Mouse (Mus musculus) left cerebral cortex, postnatal 10 days (tissue): ENCODE measurements around the gene Smim5. TPM values are rescaled to one million over a fixed set of nuclear protein-coding genes. Genes with fewer than 3 reads are reported as not detected.

Experiments used
- DNase-seq, 2 experiments: peaks; one replicate each; pipeline ENCODE4 v3.0.0; 2021 to 2022; ENCODE audit warnings: low spot score in 2 of 2, mixed read lengths in 1 of 2; ENCODE audit errors: extremely low spot score in 1 of 2
- intact Hi-C: fragments of 180-260 bp; cut with DNase I; formaldehyde crosslinking; loops from one replicate; pipeline ENCODE4 v1.15.1; 2025
- total RNA-seq, 2 experiments: library from RNA; stranded (reverse); gene quantifications; 2 replicates each; pipeline ENCODE4 v1.2.3; 2021

Smim5 gene
- total RNA-seq, 2 experiments from 2014 or later: 0.41 TPM; not detected in 1

GRCm38 (mm10) chr11:115892213-115892612, 7.6 kb upstream of the Smim5 start:
- intact Hi-C loops: no loop called here
- no peak for DNase-seq

DNA sequence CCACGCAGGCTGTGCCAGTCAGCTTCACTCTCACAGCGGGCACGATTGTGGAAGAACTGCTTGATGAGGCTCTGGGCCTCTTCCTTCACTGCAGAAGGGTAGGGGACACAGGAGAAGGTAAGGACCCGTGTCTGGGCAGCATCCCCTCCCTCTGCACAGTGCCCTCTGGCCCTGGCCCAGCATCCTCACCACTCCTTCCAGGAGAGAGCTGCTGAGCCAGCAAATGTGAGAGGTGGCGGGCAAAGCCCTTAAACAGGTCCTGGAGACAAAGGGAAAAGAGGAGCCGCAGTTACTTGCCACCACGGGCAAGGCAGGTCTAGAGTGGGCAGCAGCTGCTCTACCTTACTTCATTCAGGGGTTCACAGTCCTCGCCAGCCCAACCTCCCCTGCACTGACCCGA, 6.7 kb upstream of the Smim5 start:
- no peak for DNase-seq

DNA sequence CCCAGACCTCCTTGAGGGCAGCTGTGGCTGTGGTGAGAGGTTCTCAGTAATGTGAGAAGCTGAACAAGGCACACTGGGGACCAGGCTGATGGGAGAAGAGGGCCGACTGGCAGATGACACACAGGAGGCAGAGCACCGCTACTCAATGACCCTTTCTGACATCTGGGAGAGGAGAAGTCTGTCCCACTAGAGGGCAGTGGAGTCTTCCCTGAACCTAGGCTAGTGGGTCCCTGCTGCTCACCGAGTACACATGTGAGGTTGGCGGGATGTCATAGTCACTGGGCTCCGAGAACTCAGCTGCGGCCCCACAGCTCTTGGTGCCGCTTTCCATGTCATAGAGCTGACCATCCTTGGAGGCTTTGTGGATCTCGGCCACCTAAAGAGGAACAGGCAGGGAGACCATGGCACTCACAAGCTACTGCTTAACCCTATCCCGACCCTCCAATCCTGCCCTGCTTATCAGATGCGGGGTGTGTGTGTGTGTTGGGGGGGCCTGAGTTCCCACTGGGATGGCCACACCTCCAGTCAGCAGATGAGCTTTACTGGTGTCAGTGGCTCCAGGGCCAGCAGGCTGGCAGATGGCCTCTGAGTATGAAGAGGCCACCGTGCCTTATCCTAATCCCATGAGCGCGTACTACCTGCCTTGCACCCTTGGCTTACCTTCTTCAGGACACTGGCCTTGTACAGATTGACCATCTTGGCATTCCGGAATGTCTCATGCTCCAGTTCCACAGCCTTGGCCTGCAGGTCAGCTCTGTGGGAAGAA, 4.8 kb upstream of the Smim5 start:
- DNase-seq: no peak
- intact Hi-C loops: no loop called here

More for the DNA sequence above, 6.7 kb upstream of the Smim5 start:
- intact Hi-C loops: no loop called here

DNA sequence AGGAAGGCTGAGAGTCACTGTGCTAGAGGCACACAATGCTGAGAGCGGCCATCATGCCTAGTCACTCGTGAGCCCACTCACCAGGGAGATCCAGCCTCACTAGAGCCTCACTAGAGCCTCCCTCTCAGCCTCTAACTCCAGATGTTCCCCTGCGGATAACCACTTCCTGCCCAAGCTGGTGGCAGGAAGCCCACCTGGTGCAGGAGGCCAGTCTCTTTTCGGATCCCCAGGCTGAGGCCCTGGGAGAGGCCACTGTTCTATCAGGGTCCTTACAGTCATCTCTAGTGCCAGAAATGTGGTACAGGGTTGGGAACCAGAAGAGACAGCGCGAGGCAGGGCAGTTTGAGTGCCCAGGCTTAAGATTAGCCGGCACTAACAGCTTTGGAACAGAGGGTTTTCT, 1.3 kb upstream of the Smim5 start:
- DNase-seq: no peak
- intact Hi-C loops: no loop called here

- peak; percentile 34 to 58 for DNase-seq
- intact Hi-C loops: no loop called here
These were observed 880 bp upstream of the Smim5 start for GRCm38 (mm10) chr11:115898886-115899285.

DNA sequence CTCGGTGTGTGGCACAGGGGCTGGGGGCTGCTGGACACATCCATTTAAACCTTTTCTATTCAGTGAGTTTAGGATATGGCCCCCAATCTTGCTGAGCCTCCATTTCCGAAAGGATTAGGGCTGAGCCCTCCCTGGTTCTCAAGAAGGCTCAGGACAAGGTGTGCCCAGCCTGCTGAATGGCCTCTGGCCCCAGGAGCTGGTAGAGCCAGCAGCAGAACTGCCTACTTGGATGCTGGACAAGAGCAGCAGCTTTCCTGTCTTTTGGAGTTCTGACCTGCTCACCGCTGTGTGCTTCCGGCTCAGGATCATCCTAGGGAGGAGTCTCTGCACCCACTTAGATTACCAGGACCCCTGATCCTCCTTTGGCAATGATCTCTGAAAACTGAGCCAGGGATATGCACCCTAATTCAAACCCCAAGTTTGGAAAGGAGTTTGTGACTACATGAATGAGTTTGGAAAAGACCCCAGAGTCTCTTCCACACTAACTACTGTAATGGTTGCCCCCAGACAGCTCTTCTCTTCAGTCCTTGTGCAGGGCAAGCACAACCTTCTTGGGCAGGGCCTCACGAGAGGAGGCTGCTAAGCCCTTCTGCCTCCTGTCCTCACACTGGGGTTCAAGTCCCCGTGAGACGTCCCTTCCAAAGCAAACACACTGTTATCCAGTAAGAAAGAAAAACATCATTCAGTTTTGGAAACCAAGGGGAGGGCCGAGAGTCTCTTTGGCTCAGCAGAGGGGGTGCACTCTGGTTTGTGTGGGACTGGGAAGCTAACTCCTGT, 983 bp downstream of the Smim5 start:
- intact Hi-C loops: no loop called here
- DNase-seq: no peak

GRCm38 (mm10) chr11:115901338-115902161, 1.8 kb downstream of the Smim5 start:
- intact Hi-C loops: no loop called here

DNA sequence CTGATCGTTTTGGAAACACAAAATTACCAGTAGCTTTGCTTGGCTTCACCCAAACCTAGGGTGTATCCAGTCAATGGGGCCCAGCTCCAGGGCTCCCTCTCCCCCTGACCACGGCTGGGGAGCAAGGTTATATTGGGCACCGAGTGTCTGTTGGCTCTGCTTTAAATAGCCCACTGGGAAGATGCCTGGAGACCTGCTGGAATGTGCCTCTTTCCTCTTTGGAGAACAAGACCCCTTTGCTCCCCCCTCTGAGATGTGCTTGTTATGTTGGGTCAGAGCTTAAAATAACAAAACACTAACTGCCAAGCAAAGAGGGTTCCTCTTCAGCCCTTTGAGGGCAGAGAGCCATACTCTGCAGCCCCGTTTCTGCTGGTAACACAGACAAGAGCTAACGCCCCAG, 2.4 kb downstream of the Smim5 start:
- intact Hi-C loops: no loop called here
- DNase-seq: no peak

More at GRCm38 (mm10) chr11:115901338-115902161, 1.8 kb downstream of the Smim5 start:
- DNase-seq: no peak

- intact Hi-C loops: no loop called here
- no peak for DNase-seq
These were observed 3.1 kb downstream of the Smim5 start for GRCm38 (mm10) chr11:115902831-115903230.

DNA sequence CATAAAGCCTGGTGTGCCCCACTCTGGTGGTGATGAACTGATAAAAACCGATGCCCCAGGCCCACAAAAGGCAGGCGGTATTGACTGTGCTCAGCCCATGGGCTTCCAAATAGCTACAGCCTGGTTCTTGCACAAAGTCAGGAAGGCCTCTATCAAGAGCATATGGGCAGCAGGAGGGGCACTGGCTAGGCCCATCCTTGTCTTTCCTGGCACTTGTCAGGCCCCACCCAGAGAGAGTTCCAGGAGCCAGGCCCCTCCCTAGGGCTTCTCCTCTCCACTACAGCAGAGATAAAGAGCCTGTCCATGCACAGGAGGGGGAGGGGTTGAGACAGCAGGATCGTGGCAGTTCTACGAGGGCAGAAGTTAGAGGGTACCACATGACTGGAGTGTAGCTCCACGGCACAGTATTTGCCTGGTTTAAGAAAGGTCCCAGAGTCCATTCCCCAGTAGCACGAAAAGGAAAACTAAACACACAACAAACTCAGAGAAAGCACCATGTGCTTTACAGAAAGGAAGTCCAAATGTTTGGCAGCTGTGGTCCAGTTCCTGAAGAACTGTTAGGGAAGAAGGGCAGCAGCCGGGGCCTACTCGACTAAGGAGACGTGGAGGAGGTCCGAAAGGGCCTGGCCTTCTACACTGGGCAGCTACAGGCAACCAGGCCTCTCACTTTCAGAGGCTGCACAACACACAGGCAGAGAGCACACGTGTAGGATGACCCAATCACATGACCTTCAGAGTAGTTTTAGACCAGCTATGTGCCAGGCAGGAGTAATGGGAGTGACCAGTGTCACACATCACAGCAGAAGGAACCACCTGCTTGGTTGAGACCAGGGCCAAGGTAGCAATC, 3.8 kb downstream of the Smim5 start:
- DNase-seq: no peak
- intact Hi-C loops: no loop called here

- intact Hi-C loops: no loop called here
- no peak for DNase-seq
These were observed 4.6 kb downstream of the Smim5 start for GRCm38 (mm10) chr11:115904231-115904955.

- DNase-seq: no peak
- intact Hi-C loops: no loop called here
These were observed 5.4 kb downstream of the Smim5 start for GRCm38 (mm10) chr11:115904956-115905790.

- DNase-seq: no peak
- intact Hi-C loops: no loop called here
These were observed 6.3 kb downstream of the Smim5 start for GRCm38 (mm10) chr11:115906116-115906515.

DNA sequence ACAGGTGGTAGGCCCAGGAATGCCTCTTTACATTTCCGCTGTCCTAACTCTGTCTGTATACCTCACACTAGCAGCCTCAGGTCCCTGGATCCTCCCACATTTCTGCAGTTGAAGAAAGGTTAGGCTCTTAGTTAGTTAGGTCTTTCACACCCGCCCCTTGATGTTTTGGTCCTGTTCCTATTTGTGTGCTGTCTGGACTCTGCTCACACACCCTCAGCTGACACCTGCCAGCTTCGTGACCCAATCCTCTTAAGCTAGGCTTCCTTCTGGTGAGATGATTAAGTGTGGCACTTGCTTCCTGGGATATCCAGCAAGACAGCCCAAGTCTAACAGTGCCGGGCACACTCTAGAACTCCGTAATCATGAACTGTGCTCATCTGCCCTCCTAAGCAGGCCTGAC, 6.8 kb downstream of the Smim5 start:
- no peak for DNase-seq
- intact Hi-C loops: no loop called here

GRCm38 (mm10) chr11:115911134-115911561, 11.4 kb downstream of the Smim5 start:
- DNase-seq: no peak
- intact Hi-C loops: no loop called here

- intact Hi-C loops: no loop called here
- no peak for DNase-seq
These were observed 12.0 kb downstream of the Smim5 start, which contains the start of gene Smim6 for GRCm38 (mm10) chr11:115911632-115912376. Gene Smim6, plus strand, starts transcription at chr11:115912017.
